Mouse (Mus musculus): Measurements from ENCODE around the gene Sirt2.

DNA sequence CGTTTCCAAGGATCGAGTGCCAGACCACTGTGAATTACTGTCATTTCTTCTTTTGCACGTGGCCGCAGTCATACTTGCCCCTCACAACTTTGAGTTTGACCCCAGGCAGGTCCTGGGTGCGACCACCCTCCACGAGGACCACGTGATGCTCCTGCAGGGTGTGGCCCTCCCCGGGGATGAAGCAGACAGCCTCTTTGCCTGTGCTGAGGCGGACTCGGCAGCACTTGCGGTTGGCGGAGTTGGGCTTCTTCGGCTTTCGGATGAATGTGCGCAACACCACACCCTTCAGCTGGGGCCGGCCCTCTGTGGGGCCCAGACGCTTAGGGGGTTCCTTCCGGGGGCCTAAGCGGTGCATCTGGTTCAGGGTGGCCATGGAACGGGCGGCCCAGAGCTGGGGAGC is 26.7 kb upstream of the Sirt2 start:
- TF ChIP-seq TAL1 (IDR thresholded peaks at IDR 0.05; ENCODE audit: low read length) (no peak), GATA1 (IDR thresholded peaks at IDR 0.05; ENCODE audit: low read length) (no peak)

All from erythroblast, embryonic 14.5 days (primary cell).